Mouse (Mus musculus): ENCODE measurements around the gene Nav2. TPM values are rescaled to one million over a fixed set of nuclear protein-coding genes. Genes with fewer than 3 reads are reported as not detected.

The Nav2 gene
- polyA plus RNA-seq, 1 experiment, result 51.7 TPM

- Histone ChIP-seq H3K4me1 (ENCODE audit: control insufficient read depth, insufficient read depth, low read length) (no peaks in the 10 kb centered on the region), H3K27me3 (ENCODE audit: control insufficient read depth, insufficient read depth, low read length, poor library complexity, severe bottlenecking) (no peaks in the 10 kb centered on the region), H3K4me3 (ENCODE audit: low read depth, low read length) (no peak overlapping the region), H3K9ac (ENCODE audit: low read depth, poor library complexity, severe bottlenecking) (no peak overlapping the region), H3K27ac (ENCODE audit: insufficient read depth, low read length) (no peak overlapping the region), H3K36me3 (ENCODE audit: control insufficient read depth, insufficient read depth, low read length, poor library complexity, severe bottlenecking) (no peaks in the 10 kb centered on the region), H3K9me3 (replicated peaks; ENCODE audit: control insufficient read depth, insufficient read depth, low read length, poor library complexity, severe bottlenecking) (no peaks in the 10 kb centered on the region)
- no peak for TF ChIP-seq POLR2A (IDR thresholded peaks at IDR 0.05; ENCODE audit: insufficient read depth, low read length)
- TF ChIP-seq EP300 (IDR thresholded peaks at IDR 0.05; ENCODE audit: insufficient read depth, low read depth, low read length), result no peak
- TF ChIP-seq CTCF (IDR thresholded peaks at IDR 0.05; ENCODE audit: low read depth, low read length), result no peak
Observed at GRCm38 (mm10) chr7:49014480-49014879, 106.0 kb downstream of the Nav2 start.

GRCm38 (mm10) chr7:49015297-49015696 is 106.8 kb downstream of the Nav2 start:
- Histone ChIP-seq H3K27me3 (ENCODE audit: control insufficient read depth, insufficient read depth, low read length, poor library complexity, severe bottlenecking) (no peaks in the 10 kb centered on the region), H3K4me3 (ENCODE audit: low read depth, low read length) (no peak overlapping the region), H3K9ac (ENCODE audit: low read depth, poor library complexity, severe bottlenecking) (no peak overlapping the region), H3K27ac (ENCODE audit: insufficient read depth, low read length) (no peak overlapping the region), H3K36me3 (ENCODE audit: control insufficient read depth, insufficient read depth, low read length, poor library complexity, severe bottlenecking) (no peaks in the 10 kb centered on the region), H3K9me3 (replicated peaks; ENCODE audit: control insufficient read depth, insufficient read depth, low read length, poor library complexity, severe bottlenecking) (no peaks in the 10 kb centered on the region), H3K4me1 (ENCODE audit: control insufficient read depth, insufficient read depth, low read length) (no peaks in the 10 kb centered on the region)
- TF ChIP-seq EP300 (IDR thresholded peaks at IDR 0.05; ENCODE audit: insufficient read depth, low read depth, low read length) (no peak), POLR2A (IDR thresholded peaks at IDR 0.05; ENCODE audit: insufficient read depth, low read length) (no peak)

GRCm38 (mm10) chr7:49016088-49016487 is 107.6 kb downstream of the Nav2 start:
- H3K27me3 ChIP-seq (ENCODE audit: control insufficient read depth, insufficient read depth, low read length, poor library complexity, severe bottlenecking), result no peaks in the 10 kb centered on the region
- H3K9me3 ChIP-seq (replicated peaks; ENCODE audit: control insufficient read depth, insufficient read depth, low read length, poor library complexity, severe bottlenecking), result no peaks in the 10 kb centered on the region
- no peak overlapping the region for H3K4me3 ChIP-seq (ENCODE audit: low read depth, low read length)
- no peaks in the 10 kb centered on the region for H3K4me1 ChIP-seq (ENCODE audit: control insufficient read depth, insufficient read depth, low read length)
- H3K36me3 ChIP-seq (ENCODE audit: control insufficient read depth, insufficient read depth, low read length, poor library complexity, severe bottlenecking), result no peaks in the 10 kb centered on the region
- no peak for TF ChIP-seq CTCF (IDR thresholded peaks at IDR 0.05; ENCODE audit: low read depth, low read length)
- no peak for TF ChIP-seq POLR2A (IDR thresholded peaks at IDR 0.05; ENCODE audit: insufficient read depth, low read length)
- TF ChIP-seq EP300 (IDR thresholded peaks at IDR 0.05; ENCODE audit: insufficient read depth, low read depth, low read length), result no peak
- H3K9ac ChIP-seq (ENCODE audit: low read depth, poor library complexity, severe bottlenecking), result no peak overlapping the region
- H3K27ac ChIP-seq (ENCODE audit: insufficient read depth, low read length), result no peak overlapping the region

- Histone ChIP-seq H3K27ac (ENCODE audit: insufficient read depth, low read length) (no peak overlapping the region), H3K9ac (ENCODE audit: low read depth, poor library complexity, severe bottlenecking) (no peak overlapping the region), H3K4me1 (ENCODE audit: control insufficient read depth, insufficient read depth, low read length) (no peaks in the 10 kb centered on the region), H3K27me3 (ENCODE audit: control insufficient read depth, insufficient read depth, low read length, poor library complexity, severe bottlenecking) (no peaks in the 10 kb centered on the region), H3K4me3 (ENCODE audit: low read depth, low read length) (no peak overlapping the region), H3K36me3 (ENCODE audit: control insufficient read depth, insufficient read depth, low read length, poor library complexity, severe bottlenecking) (no peaks in the 10 kb centered on the region), H3K9me3 (replicated peaks; ENCODE audit: control insufficient read depth, insufficient read depth, low read length, poor library complexity, severe bottlenecking) (no peaks in the 10 kb centered on the region)
- TF ChIP-seq EP300 (IDR thresholded peaks at IDR 0.05; ENCODE audit: insufficient read depth, low read depth, low read length) (no peak), CTCF (IDR thresholded peaks at IDR 0.05; ENCODE audit: low read depth, low read length) (no peak), POLR2A (IDR thresholded peaks at IDR 0.05; ENCODE audit: insufficient read depth, low read length) (no peak)
Observed at GRCm38 (mm10) chr7:49017794-49018193, 109.3 kb downstream of the Nav2 start.

GRCm38 (mm10) chr7:49018478-49018914 is 110.0 kb downstream of the Nav2 start:
- no peak overlapping the region for H3K4me3 ChIP-seq (ENCODE audit: low read depth, low read length)
- no peak overlapping the region for H3K9ac ChIP-seq (ENCODE audit: low read depth, poor library complexity, severe bottlenecking)
- H3K9me3 ChIP-seq (replicated peaks; ENCODE audit: control insufficient read depth, insufficient read depth, low read length, poor library complexity, severe bottlenecking), result no peaks in the 10 kb centered on the region
- H3K27ac ChIP-seq (ENCODE audit: insufficient read depth, low read length), result no peak overlapping the region
- TF ChIP-seq CTCF (IDR thresholded peaks at IDR 0.05; ENCODE audit: low read depth, low read length) (no peak), EP300 (IDR thresholded peaks at IDR 0.05; ENCODE audit: insufficient read depth, low read depth, low read length) (no peak), POLR2A (IDR thresholded peaks at IDR 0.05; ENCODE audit: insufficient read depth, low read length) (no peak)
- no peaks in the 10 kb centered on the region for H3K27me3 ChIP-seq (ENCODE audit: control insufficient read depth, insufficient read depth, low read length, poor library complexity, severe bottlenecking)
- H3K4me1 ChIP-seq (ENCODE audit: control insufficient read depth, insufficient read depth, low read length), result no peaks in the 10 kb centered on the region
- H3K36me3 ChIP-seq (ENCODE audit: control insufficient read depth, insufficient read depth, low read length, poor library complexity, severe bottlenecking), result no peaks in the 10 kb centered on the region

GRCm38 (mm10) chr7:49025026-49025815 is 116.7 kb downstream of the Nav2 start:
- no peak overlapping the region for H3K4me3 ChIP-seq (ENCODE audit: low read depth, low read length)
- TF ChIP-seq CTCF (IDR thresholded peaks at IDR 0.05; ENCODE audit: low read depth, low read length) (no peak), POLR2A (IDR thresholded peaks at IDR 0.05; ENCODE audit: insufficient read depth, low read length) (no peak), EP300 (IDR thresholded peaks at IDR 0.05; ENCODE audit: insufficient read depth, low read depth, low read length) (no peak)
- no peaks in the 10 kb centered on the region for H3K9me3 ChIP-seq (replicated peaks; ENCODE audit: control insufficient read depth, insufficient read depth, low read length, poor library complexity, severe bottlenecking)
- H3K27ac ChIP-seq (ENCODE audit: insufficient read depth, low read length), result no peak overlapping the region
- H3K4me1 ChIP-seq (ENCODE audit: control insufficient read depth, insufficient read depth, low read length), result no peaks in the 10 kb centered on the region
- no peaks in the 10 kb centered on the region for H3K36me3 ChIP-seq (ENCODE audit: control insufficient read depth, insufficient read depth, low read length, poor library complexity, severe bottlenecking)
- no peaks in the 10 kb centered on the region for H3K27me3 ChIP-seq (ENCODE audit: control insufficient read depth, insufficient read depth, low read length, poor library complexity, severe bottlenecking)
- no peak overlapping the region for H3K9ac ChIP-seq (ENCODE audit: low read depth, poor library complexity, severe bottlenecking)

Data from ES-Bruce4 (cell line).